Mouse (Mus musculus) gastrocnemius, postnatal 10 days (tissue): ENCODE measurements around the gene Hal. TPM values are rescaled to one million over a fixed set of nuclear protein-coding genes. Genes with fewer than 3 reads are reported as not detected.
A peak's percentile ranks its signal among the peaks of the same experiment; 100 is the strongest.
"Not testable (repeated sequence)": the region's sequence is repeated elsewhere in the genome, so short reads cannot be mapped to it uniquely, and the experiment has no call there.

Experiments used
- DNase-seq: peaks from one replicate; pipeline ENCODE4 v3.0.0; 2021; ENCODE audit warnings: mixed read lengths
- total RNA-seq, 2 experiments: library from RNA; stranded (reverse); gene quantifications; 2 replicates each; pipeline ENCODE4 v1.2.3; 2021

Hal gene
- total RNA-seq, 2 experiments from 2014 or later, result 0.09 to 0.56 TPM

GRCm38 (mm10) chr10:93517754-93518153 lies 29.2 kb downstream of the Hal start:
- DNase-seq, result no peak

GRCm38 (mm10) chr10:93518186-93518585 lies 29.6 kb downstream of the Hal start:
- no peak for DNase-seq

- no peak for DNase-seq
Measured at GRCm38 (mm10) chr10:93518620-93519019, 30.1 kb downstream of the Hal start.

DNA sequence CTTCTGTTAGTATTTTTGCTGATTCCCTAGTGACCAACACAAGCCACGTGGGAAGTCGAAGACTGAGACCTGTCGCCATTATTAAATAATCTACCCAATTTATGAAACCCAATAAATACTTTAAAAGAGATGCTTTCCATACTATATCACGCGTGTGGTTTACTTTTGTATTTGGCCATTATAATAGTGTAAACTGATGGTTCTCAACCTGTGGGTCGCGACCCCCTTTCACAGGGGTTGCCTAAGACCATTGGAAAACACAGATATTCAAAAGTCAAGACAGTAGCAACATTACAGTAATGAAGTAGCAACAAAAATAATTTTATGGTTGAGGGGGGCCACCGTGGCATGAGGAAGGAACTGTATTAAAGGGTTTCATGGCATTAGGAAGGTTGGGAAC lies 30.6 kb downstream of the Hal start:
- DNase-seq, result no peak

- DNase-seq, result no peak
Measured at GRCm38 (mm10) chr10:93519756-93520155, 31.2 kb downstream of the Hal start.

- no peak for DNase-seq
Measured at GRCm38 (mm10) chr10:93520994-93521393, 32.4 kb downstream of the Hal start.

DNA sequence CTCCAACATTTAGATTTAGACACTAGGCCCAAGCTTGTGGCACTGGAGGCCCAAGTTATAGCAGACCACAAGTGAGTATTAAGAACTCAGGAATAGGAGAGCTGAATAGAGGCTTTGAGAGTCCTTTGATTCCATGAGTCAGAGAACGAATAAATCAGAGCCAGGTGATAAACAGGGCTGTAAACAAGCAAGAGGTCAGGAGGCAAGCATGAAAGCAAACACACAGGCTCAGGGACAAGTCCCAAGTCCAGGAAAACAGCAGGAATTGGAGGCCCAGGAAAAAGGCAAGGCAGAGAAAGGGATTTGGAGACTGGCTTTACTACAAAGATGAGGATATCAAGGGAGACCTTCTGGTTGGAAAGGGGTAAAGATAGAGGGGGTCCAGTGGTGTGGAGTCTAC lies 36.8 kb downstream of the Hal start:
- DNase-seq, result no peak

DNA sequence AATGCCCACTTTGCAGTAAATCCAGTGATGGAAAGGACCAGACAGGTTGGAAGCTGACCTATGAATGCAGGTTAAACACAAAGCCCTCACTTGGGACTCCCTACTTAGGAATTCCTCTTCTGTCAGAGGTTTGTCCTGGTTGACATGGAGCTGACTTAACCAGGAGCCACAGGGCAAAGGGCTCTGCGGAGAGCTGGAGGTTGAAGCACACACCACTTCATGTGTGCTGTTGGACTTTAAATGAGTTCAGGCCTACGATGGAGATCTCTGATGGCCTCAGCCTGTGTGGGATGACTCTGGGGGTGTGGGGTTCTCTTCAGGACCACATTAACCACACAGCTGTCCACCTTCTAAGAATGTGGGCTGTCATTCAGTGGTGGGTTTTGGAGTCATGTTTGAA lies 49.7 kb downstream of the Hal start:
- no peak for DNase-seq

DNA sequence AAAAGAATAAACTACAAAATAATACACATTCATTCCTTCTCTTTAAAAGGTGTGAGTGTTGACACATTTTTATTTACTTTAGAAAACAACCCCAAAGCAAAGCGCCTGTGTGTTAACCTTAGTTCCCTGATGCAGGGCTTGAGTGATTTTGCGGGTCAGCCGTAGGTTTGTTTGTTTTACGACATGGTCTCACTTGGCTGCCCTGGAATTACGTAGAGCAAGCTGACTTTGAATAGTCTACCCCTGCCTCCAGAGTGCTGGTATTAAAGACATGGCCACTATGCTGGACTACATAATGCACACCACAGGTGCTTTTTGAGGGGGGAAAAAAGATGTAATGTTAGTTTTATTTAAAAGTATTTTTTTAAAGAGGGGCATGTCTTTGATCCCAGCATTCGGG lies 50.2 kb downstream of the Hal start:
- DNase-seq, result no peak

- peak; percentile 81 for DNase-seq
Measured at GRCm38 (mm10) chr10:93539775-93540430, 51.3 kb downstream of the Hal start, which contains the start of gene Amdhd1. Gene Amdhd1 (minus strand): TSS chr10:93540033.

- DNase-seq, result peak; percentile 10
Measured at GRCm38 (mm10) chr10:93540431-93541210, 52.1 kb downstream of the Hal start, which contains the start of gene Ccdc38. Gene Ccdc38 (plus strand): TSS chr10:93540632.

- no peak for DNase-seq
Measured at GRCm38 (mm10) chr10:93541585-93541984, 53.0 kb downstream of the Hal start.

- DNase-seq, result no peak
Measured at GRCm38 (mm10) chr10:93542356-93542755, 53.8 kb downstream of the Hal start.

- no peak for DNase-seq
Measured at GRCm38 (mm10) chr10:93543176-93543575, 54.6 kb downstream of the Hal start.

DNA sequence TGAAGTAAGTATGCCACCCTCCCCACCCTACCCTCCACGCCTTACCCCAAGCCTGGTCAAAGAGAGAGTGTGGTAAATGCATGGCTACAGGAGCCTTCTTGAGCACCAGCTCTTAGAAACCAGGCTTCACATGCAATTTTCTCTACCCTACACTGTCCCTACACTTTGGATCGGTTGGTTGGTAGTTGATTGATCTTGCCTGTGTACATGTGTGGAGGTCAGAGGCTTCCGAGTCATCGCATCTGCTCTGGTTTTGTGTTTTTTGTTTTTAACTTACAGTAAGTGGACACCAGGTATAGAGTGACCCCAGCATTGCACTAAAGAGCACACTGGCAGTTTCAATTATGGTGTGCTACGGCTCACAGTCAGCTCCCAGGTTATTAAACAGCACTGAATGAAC lies 55.6 kb downstream of the Hal start:
- no peak for DNase-seq

GRCm38 (mm10) chr10:93547741-93548270 lies 59.2 kb downstream of the Hal start:
- no peak for DNase-seq

- peak; percentile 74 for DNase-seq
Measured at GRCm38 (mm10) chr10:93548991-93549390, 60.4 kb downstream of the Hal start.

GRCm38 (mm10) chr10:93549821-93550220 lies 61.3 kb downstream of the Hal start:
- DNase-seq, result no peak

GRCm38 (mm10) chr10:93552596-93552995 lies 64.0 kb downstream of the Hal start:
- no peak for DNase-seq

DNA sequence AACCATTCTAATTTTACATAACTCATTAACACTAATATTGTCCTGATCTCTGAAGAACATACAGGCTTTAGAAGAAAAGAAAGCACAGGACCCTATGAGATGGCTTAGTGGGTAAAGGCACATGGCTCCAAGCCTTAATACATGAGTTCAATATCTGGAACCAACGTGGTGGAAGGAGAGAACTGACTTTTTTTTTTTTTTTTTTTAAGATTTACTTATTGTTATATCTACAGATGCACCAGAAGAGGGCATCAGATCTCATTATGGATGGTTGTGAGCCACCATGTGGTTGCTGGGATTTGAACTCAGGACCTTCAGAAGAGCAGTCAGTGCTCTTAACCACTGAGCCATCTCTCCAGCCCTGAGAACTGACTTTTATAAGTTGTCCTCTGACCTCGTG lies 69.4 kb downstream of the Hal start:
- DNase-seq, result not testable (repeated sequence)

DNA sequence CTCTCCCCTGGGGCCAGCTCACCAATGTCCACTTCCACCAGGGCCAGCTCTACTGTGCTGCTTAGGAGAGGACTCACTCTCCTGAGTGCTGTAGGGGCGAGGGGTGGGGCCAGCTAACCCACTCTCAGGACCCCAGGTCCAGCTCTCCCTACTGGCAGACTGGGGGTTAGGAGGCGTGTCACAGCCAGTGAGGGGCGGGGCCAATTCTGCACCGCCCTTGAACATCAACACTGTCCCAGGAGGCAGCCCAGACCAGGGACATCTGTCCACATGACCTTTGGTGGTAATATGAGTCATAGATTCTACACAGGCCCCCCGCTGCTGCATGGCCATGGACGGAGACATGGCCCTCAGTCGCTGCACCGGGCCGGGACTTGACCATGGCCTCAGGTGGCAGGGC lies 71.2 kb downstream of the Hal start:
- no peak for DNase-seq

- no peak for DNase-seq
Measured at GRCm38 (mm10) chr10:93564518-93565090, 76.0 kb downstream of the Hal start.

GRCm38 (mm10) chr10:93567066-93567465 lies 78.5 kb downstream of the Hal start:
- no peak for DNase-seq
